Mouse (Mus musculus) E14TG2a.4 (cell line): ENCODE measurements around the gene Mras.

Experiments
- CTCF ChIP-seq: conservative IDR thresholded peaks from 2 replicates; pipeline ENCODE4 v1.5.1; 2014; ENCODE audit warnings: low read length
- NANOG ChIP-seq: IDR thresholded peaks from 2 replicates; pipeline ENCODE4 v1.6.1; 2014; ENCODE audit warnings: borderline replicate concordance, low read length, mixed read lengths

- TF ChIP-seq CTCF (no peak), NANOG (no peak)
Measured at GRCm38 (mm10) chr9:99409280-99409679, 27.9 kb downstream of the Mras start.
